Mouse (Mus musculus) heart, embryonic 13.5 days (tissue): Measurements from ENCODE around the gene Rin2. TPM values are rescaled to one million over a fixed set of nuclear protein-coding genes. Genes with fewer than 3 reads are reported as not detected.

Source experiments
- ATAC-seq: fragments of 200-750 bp; cut with Nextera tagmentation; 2 replicates; pipeline ENCODE4 v1.8.0; 2017; ENCODE audit warnings: moderate TSS enrichment; ENCODE audit not compliant: insufficient number of reproducible peaks, low FRiP score, low TSS enrichment; ENCODE audit errors: extremely low read depth
- H3K27ac ChIP-seq: fragments of 300-500 bp; sonication (generic); replicated peaks from 2 replicates; pipeline ENCODE4 v1.5.1; 2015; ENCODE audit warnings: moderate library complexity, mild to moderate bottlenecking, inconsistent platforms
- H3K27me3 ChIP-seq: fragments of 300-500 bp; sonication (generic); replicated peaks from 2 replicates; pipeline ENCODE4 v1.6.1; 2015; ENCODE audit warnings: mild to moderate bottlenecking, inconsistent platforms
- H3K36me3 ChIP-seq: fragments of 300-500 bp; sonication (generic); 2 replicates; pipeline ENCODE4 v1.6.1; 2015; ENCODE audit warnings: mild to moderate bottlenecking, inconsistent platforms
- H3K4me1 ChIP-seq: fragments of 300-500 bp; sonication (generic); 2 replicates; pipeline ENCODE4 v1.6.1; 2015; ENCODE audit warnings: inconsistent platforms
- H3K4me2 ChIP-seq: fragments of 300-500 bp; sonication (generic); 2 replicates; pipeline ENCODE4 v1.6.1; 2015; ENCODE audit warnings: inconsistent platforms, mild to moderate bottlenecking, moderate library complexity
- H3K4me3 ChIP-seq: fragments of 300-500 bp; sonication (generic); 2 replicates; pipeline ENCODE4 v1.5.1; 2015; ENCODE audit warnings: moderate library complexity, mild to moderate bottlenecking, inconsistent platforms
- H3K9ac ChIP-seq: fragments of 300-500 bp; sonication (generic); 2 replicates; pipeline ENCODE4 v1.6.1; 2015; ENCODE audit warnings: inconsistent platforms, mild to moderate bottlenecking, moderate library complexity
- H3K9me3 ChIP-seq: fragments of 300-500 bp; sonication (generic); 2 replicates; pipeline ENCODE4 v1.6.1; 2016; ENCODE audit warnings: inconsistent platforms
- whole genome bisulfite sequencing: fragments of 180-500 bp; shearing (Covaris S2); methylation state at CpG from one replicate; pipeline ENCODE4 v1.1.7; 2015; ENCODE audit warnings: mixed read lengths; 5-methylcytosine and 5-hydroxymethylcytosine counted together
- polyA plus RNA-seq: library from polyadenylated mRNA; unstranded; fragments of >200 nt; fragmentation: Nextera tagmentation; extraction: Ambion mirVana; gene quantifications from 2 replicates; pipeline ENCODE4 v1.2.1, GENCODE M21; 2015

The Rin2 gene
- polyA plus RNA-seq, 1 experiment from 2014 or later = 15.6 TPM

- Histone ChIP-seq H3K36me3 (peaks cover 35% of the 10 kb centered on the region), H3K4me3 (no peak overlapping the region), H3K4me1 (peaks cover 15% of the 10 kb centered on the region), H3K9ac (no peak overlapping the region), H3K27me3 (no peaks in the 10 kb centered on the region), H3K27ac (no peak overlapping the region), H3K4me2 (no peak overlapping the region), H3K9me3 (0 out of 2 replicates have a peak, but pooled peaks cover under 1% of the 10 kb centered on the region)
- 67% methylated on average over 1 of the region's 1 CpGs for WGBS
- no peak for ATAC-seq
Measured at GRCm38 (mm10) chr2:145872099-145872498, 197.1 kb downstream of the Rin2 start.

DNA sequence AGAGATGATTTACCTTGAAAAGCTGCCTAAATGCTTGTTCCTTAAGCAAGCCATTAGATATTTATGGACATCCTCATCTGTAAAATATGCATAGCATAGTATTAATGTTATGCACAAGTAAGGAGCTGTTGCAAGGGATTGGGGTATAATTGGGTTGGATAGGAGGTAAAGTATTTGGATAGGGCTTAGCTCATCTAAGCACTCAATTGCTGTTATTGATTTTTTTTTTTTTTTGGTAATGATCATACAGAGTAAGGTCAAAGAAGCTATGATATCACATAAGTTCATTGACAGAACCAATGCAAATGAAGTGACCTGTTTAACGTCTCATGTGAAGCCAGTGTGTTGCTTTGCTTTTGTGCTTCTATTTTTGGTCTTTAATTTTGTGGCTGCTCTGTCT, 198.9 kb downstream of the Rin2 start:
- no peak overlapping the region for H3K27ac ChIP-seq
- peaks cover 37% of the 10 kb centered on the region for H3K36me3 ChIP-seq
- H3K27me3 ChIP-seq = no peaks in the 10 kb centered on the region
- no peak for ATAC-seq
- H3K4me2 ChIP-seq = no peak overlapping the region
- H3K9me3 ChIP-seq = no peaks in the 10 kb centered on the region
- 41% methylated on average over 1 of the region's 1 CpGs for WGBS
- H3K4me3 ChIP-seq = no peak overlapping the region
- H3K4me1 ChIP-seq = peaks cover 15% of the 10 kb centered on the region
- H3K9ac ChIP-seq = no peak overlapping the region

- 63% methylated on average over 3 of the region's 3 CpGs for WGBS
Measured at GRCm38 (mm10) chr2:145874879-145875482, 200.0 kb downstream of the Rin2 start.

GRCm38 (mm10) chr2:145877191-145877590, 202.2 kb downstream of the Rin2 start:
- no peak overlapping the region for H3K27ac ChIP-seq
- H3K4me3 ChIP-seq = no peak overlapping the region
- H3K4me2 ChIP-seq = no peak overlapping the region
- peaks cover 53% of the 10 kb centered on the region for H3K36me3 ChIP-seq
- no peaks in the 10 kb centered on the region for H3K27me3 ChIP-seq
- WGBS = 85% methylated on average over 3 of the region's 3 CpGs
- peaks cover 20% of the 10 kb centered on the region for H3K4me1 ChIP-seq
- no peaks in the 10 kb centered on the region for H3K9me3 ChIP-seq
- no peak for ATAC-seq
- H3K9ac ChIP-seq = no peak overlapping the region

More at GRCm38 (mm10) chr2:145874879-145875482, 200.0 kb downstream of the Rin2 start:
- peaks cover 15% of the 10 kb centered on the region for H3K4me1 ChIP-seq
- no peak overlapping the region for H3K9ac ChIP-seq
- H3K4me3 ChIP-seq = no peak overlapping the region
- H3K4me2 ChIP-seq = no peak overlapping the region
- no peak overlapping the region for H3K27ac ChIP-seq
- H3K36me3 ChIP-seq = peaks cover 40% of the 10 kb centered on the region
- no peaks in the 10 kb centered on the region for H3K9me3 ChIP-seq
- no peak for ATAC-seq
- no peaks in the 10 kb centered on the region for H3K27me3 ChIP-seq

GRCm38 (mm10) chr2:145880887-145881747, 206.1 kb downstream of the Rin2 start:
- H3K9ac ChIP-seq = no peak overlapping the region
- peaks cover 78% of the 10 kb centered on the region for H3K36me3 ChIP-seq
- WGBS = 67% methylated on average over 11 of the region's 11 CpGs
- no peak overlapping the region for H3K4me2 ChIP-seq
- H3K9me3 ChIP-seq = no peaks in the 10 kb centered on the region
- H3K4me3 ChIP-seq = no peak overlapping the region
- peak overlapping the region; percentile 61 for H3K27ac ChIP-seq
- no peaks in the 10 kb centered on the region for H3K27me3 ChIP-seq
- H3K4me1 ChIP-seq = peaks cover 35% of the 10 kb centered on the region
- no peak for ATAC-seq

DNA sequence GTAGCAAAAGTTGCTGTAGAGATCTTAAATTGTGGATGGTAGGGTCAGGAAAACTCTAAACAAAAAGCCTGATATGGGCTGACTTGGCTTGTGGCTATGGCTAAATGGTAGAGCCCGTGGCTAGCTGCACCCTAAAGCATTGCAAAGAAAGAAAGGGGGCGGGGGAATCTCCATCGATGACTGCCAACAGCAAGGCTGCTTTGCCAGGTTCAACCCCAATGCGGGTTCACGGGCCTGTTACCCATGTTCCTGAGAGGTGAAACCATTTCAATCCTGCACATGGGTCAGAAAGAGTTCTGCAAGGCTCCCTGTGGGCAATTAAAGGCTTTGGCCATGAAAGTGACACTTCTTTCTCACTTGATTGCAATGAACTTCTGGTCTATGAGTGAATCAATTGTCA, 206.9 kb downstream of the Rin2 start:
- Histone ChIP-seq H3K27me3 (no peaks in the 10 kb centered on the region), H3K27ac (0 out of 2 replicates have a peak overlapping the region, but pooled peaks have one; percentile 61), H3K36me3 (peaks cover 77% of the 10 kb centered on the region), H3K4me1 (peaks cover 35% of the 10 kb centered on the region), H3K4me3 (no peak overlapping the region), H3K4me2 (no peak overlapping the region), H3K9ac (no peak overlapping the region), H3K9me3 (no peaks in the 10 kb centered on the region)
- 81% methylated on average over 5 of the region's 5 CpGs for WGBS
- no peak for ATAC-seq

DNA sequence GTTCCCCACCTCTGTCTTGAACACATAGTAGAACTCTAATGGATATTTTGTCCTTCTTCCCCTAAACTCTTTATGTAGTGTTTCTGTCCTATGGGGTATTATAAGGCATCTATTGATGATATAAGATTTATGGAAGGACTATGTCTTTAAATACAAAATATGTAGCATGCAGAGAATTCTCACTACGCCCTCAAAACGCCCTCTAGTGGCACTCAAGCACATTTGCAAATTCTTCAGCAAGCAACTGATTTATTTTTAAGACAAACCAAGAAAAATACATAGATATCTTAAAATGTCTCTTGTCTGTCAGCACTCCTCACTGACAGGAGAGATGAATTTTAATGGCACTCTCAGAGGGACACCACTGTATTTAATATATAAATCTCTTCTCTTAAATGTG, 207.4 kb downstream of the Rin2 start:
- 21% methylated on average over 2 of the region's 2 CpGs for WGBS
- Histone ChIP-seq H3K27ac (no peak overlapping the region; the same call in 1 of the 2 replicates), H3K4me1 (peaks cover 39% of the 10 kb centered on the region), H3K36me3 (peaks cover 77% of the 10 kb centered on the region), H3K9ac (no peak overlapping the region), H3K9me3 (no peaks in the 10 kb centered on the region), H3K27me3 (no peaks in the 10 kb centered on the region), H3K4me3 (no peak overlapping the region), H3K4me2 (no peak overlapping the region)
- no peak for ATAC-seq

DNA sequence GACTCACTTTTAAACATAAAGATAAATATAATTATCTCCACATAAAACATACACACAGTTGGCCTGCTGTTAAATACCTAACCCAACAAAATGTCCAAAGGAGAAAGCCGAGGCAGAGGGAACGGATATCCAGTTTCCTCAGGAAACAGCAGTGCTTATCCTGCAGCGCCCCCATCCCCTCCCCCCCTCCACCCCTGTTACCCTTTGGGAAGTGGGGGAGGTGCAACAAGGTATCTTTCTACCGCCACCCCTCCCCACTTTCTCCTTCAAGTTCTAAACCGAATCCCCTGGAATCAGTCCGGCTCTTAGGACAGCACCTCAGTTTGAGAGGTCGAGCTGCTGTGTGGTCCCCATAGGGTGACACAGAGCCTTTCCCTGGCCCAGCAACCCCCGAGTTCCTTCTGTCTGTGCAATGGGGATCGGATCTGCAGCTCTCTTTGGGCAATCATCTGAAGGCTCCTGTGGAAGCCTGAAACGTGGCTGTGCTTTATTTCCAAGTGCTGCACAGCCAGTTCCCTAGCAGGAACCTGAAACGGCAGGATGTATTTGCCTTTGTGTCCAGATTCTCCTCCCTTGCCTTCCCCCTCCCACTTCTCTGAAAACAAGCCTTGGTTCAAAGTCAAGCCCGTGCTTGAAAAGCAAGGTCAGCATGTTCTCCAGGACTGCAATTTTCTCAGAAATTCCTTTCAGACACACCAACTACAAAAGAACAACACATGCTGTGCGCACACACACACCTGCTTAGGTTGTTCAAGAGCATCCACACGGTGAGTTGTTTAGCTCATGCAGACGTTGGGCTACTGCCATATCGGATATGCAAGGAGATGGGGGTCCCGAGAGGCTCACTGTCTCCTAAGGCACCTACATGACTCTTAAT, 209.3 kb downstream of the Rin2 start:
- peak overlapping the region; percentile 60 for H3K9ac ChIP-seq
- no peaks in the 10 kb centered on the region for H3K9me3 ChIP-seq
- peaks cover 61% of the 10 kb centered on the region for H3K36me3 ChIP-seq
- peaks cover 58% of the 10 kb centered on the region for H3K4me1 ChIP-seq
- no peak overlapping the region for H3K4me2 ChIP-seq
- H3K4me3 ChIP-seq = no peak overlapping the region
- H3K27me3 ChIP-seq = no peaks in the 10 kb centered on the region
- H3K27ac ChIP-seq = peak overlapping the region; percentile 85
- ATAC-seq = no peak
- WGBS = 31% methylated on average over 17 of the region's 17 CpGs

- 51% methylated on average over 14 of the region's 14 CpGs for WGBS
- H3K27ac ChIP-seq = peak overlapping the region; percentile 85
- H3K27me3 ChIP-seq = no peaks in the 10 kb centered on the region
- ATAC-seq = no peak
- H3K4me2 ChIP-seq = no peak overlapping the region
- H3K4me1 ChIP-seq = peaks cover 62% of the 10 kb centered on the region
- H3K9ac ChIP-seq = no peak overlapping the region
- H3K36me3 ChIP-seq = peaks cover 52% of the 10 kb centered on the region
- no peak overlapping the region for H3K4me3 ChIP-seq
- no peaks in the 10 kb centered on the region for H3K9me3 ChIP-seq
Measured at GRCm38 (mm10) chr2:145884913-145885785, 210.1 kb downstream of the Rin2 start.

- Histone ChIP-seq H3K36me3 (peaks cover 40% of the 10 kb centered on the region), H3K4me3 (no peak overlapping the region), H3K9me3 (no peaks in the 10 kb centered on the region), H3K27ac (peak overlapping the region; percentile 96), H3K4me1 (peaks cover 59% of the 10 kb centered on the region), H3K9ac (peak overlapping the region; percentile 45), H3K27me3 (no peaks in the 10 kb centered on the region), H3K4me2 (peak overlapping the region; percentile 54)
- 20% methylated on average over 14 of the region's 14 CpGs for WGBS
- peak; percentile 61; the same call in 1 of the 2 replicates for ATAC-seq
Measured at GRCm38 (mm10) chr2:145887937-145888765, 213.1 kb downstream of the Rin2 start.
